Comparison of ENCODE assay signal across 13 mouse cellular contexts in the genomic region with DNA sequence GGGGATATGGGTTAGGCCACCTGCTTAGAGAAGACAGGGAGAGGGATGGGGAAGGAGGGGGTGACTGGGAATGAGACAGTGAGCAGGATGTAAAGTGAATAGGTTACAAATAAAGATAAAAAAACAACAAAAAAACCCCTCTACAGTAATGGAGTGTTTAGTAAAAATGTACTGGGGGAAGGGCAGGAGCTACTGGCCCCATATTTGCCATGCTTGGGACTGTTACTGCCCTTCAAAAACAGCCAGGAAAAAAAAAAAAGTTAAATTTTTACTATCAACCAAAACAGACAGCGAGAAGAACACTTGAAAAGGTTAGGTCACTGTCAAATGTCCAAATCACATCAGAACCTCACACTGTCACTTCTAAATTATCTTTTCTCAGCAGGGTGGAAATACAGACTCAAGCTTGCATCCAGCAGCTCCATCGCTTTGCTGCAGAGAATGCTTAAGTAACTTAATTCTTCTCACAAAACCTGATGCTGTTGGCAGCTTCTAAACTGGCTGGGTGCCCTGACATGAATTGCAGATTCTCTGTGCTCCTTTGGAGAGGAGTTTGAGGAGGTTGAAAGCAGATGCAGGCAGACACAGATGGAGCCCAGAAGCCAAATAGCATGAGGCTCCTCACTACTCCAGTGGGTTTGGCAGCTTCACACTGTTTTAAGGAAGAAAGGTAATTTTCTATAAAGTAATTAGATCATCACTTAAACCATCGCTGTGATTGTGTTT. TPM values are rescaled to one million over a fixed set of nuclear protein-coding genes. Genes with fewer than 3 reads are reported as not detected.
DNase-seq lines count a peak whose midpoint lies in the region; ATAC-seq lines count a peak whose summit lies in the region.
"Had no signal": no experiment of that assay in that cellular context is flagged by ENCODE, and none has a peak within 500 bp of the region (broad histone marks: within the 10 kb centered on the region; RNA-seq: fewer than 3 reads in every experiment).

No protein-coding gene starts in this region.

- ATAC-seq in hindbrain, embryonic 14.5 days (ENCODE audit: low FRiP score): peak; percentile 82; the same call in 1 of the 2 replicates
- ATAC-seq in hindbrain, embryonic 12.5 days (ENCODE audit: low FRiP score): no peak

- 49% methylated on average over 3 of the region's 3 CpGs for WGBS in hindbrain, embryonic 14.5 days
- 72% methylated on average over 3 of the region's 3 CpGs for WGBS in hindbrain, embryonic 12.5 days

- H3K36me3 ChIP-seq in hindbrain, embryonic 14.5 days (replicated peaks; ENCODE audit: control insufficient read depth, insufficient read depth): no peaks in the 10 kb centered on the region
- H3K36me3 ChIP-seq in hindbrain, embryonic 12.5 days: no peaks in the 10 kb centered on the region
- H3K36me3 ChIP-seq: limb, embryonic 12.5 days had no signal

- DNase-seq in hindbrain, embryonic 14.5 days (ENCODE audit: low spot score): peak; percentile 76
- DNase-seq in frontal cortex, adult 2 months (ENCODE audit: extremely low spot score in 1 of 2, low spot score in 1 of 2): peak; percentile 90 to 94
- DNase-seq in layer of hippocampus, postnatal 36 days: peak; percentile 63 to 65
- DNase-seq in right cerebral cortex, postnatal 14 days: peak; percentile 75
- DNase-seq in retina, postnatal 1 day: no peak
- DNase-seq in c-Kit-positive CD71-positive TER-119-positive erythroid progenitor cells, embryonic 14.5 days (ENCODE audit: low spot score): no peak
- DNase-seq in natural killer cell, adult 2 months (ENCODE audit: low spot score in 2 of 2): no peak
- DNase-seq: heart, postnatal 10 days had no signal

- H3K4me1 ChIP-seq in hindbrain, embryonic 14.5 days (replicated peaks; ENCODE audit: control insufficient read depth, insufficient read depth, low read length): no peaks in the 10 kb centered on the region
- no peaks in the 10 kb centered on the region for H3K4me1 ChIP-seq in hindbrain, embryonic 12.5 days
- H3K4me1 ChIP-seq: limb, embryonic 12.5 days had no signal

- 0 out of 2 replicates have a peak overlapping the region, but pooled peaks have one; percentile 39 for H3K27ac ChIP-seq in hindbrain, embryonic 14.5 days
- H3K27ac ChIP-seq in hindbrain, embryonic 12.5 days: no peak overlapping the region
- H3K27ac ChIP-seq: limb, embryonic 12.5 days had no signal

- no peak overlapping the region for H3K9ac ChIP-seq in hindbrain, embryonic 14.5 days
- no peak overlapping the region for H3K9ac ChIP-seq in hindbrain, embryonic 12.5 days
- H3K9ac ChIP-seq: limb, embryonic 12.5 days had no signal

- H3K4me3 ChIP-seq in hindbrain, embryonic 14.5 days (replicated peaks; ENCODE audit: low read length): no peak overlapping the region
- H3K4me3 ChIP-seq in hindbrain, embryonic 12.5 days: no peak overlapping the region
- H3K4me3 ChIP-seq: erythroblast, embryonic 14.5 days; limb, embryonic 12.5 days had no signal

- no peak overlapping the region for H3K4me2 ChIP-seq in hindbrain, embryonic 14.5 days (replicated peaks)
- H3K4me2 ChIP-seq in hindbrain, embryonic 12.5 days (replicated peaks): no peak overlapping the region
- H3K4me2 ChIP-seq: limb, embryonic 12.5 days had no signal

- H3K27me3 ChIP-seq in hindbrain, embryonic 14.5 days (ENCODE audit: control insufficient read depth, insufficient read depth, low read length): no peaks in the 10 kb centered on the region
- no peaks in the 10 kb centered on the region for H3K27me3 ChIP-seq in hindbrain, embryonic 12.5 days

- no peaks in the 10 kb centered on the region for H3K9me3 ChIP-seq in hindbrain, embryonic 14.5 days (ENCODE audit: control insufficient read depth, low read length)
- no peaks in the 10 kb centered on the region for H3K9me3 ChIP-seq in hindbrain, embryonic 12.5 days (replicated peaks)
- H3K9me3 ChIP-seq: limb, embryonic 12.5 days had no signal

RNA-seq across cellular contexts. Expression of gene 4921530L21Rik, which starts 4.1 kb away (rescaled TPM):
- polyA plus RNA-seq in hindbrain, embryonic 14.5 days (2014; fragmentation: Nextera tagmentation; extraction: Ambion mirVana): not detected in 2 replicates
- not detected in 2 replicates for polyA plus RNA-seq in hindbrain, embryonic 12.5 days (2016; fragmentation: Nextera tagmentation; extraction: Ambion mirVana)
- polyA plus RNA-seq in frontal cortex, adult 2 months (2012; rRNA removed): 0.08 TPM in 1 of 2 replicates, not detected in the other
- not detected for total RNA-seq in layer of hippocampus, postnatal 36 days (2021)
- total RNA-seq: ES-E14; heart, postnatal 10 days; megakaryocyte, adult 5-6 weeks had no signal
- polyA plus RNA-seq: erythroblast, embryonic 14.5 days; limb, embryonic 12.5 days had no signal

Comparison
In these comparisons a context has a peak if more than half of its experiments do, and no peak if none do; other contexts are left out.
1. DNase-seq: peak in hindbrain, embryonic 14.5 days (single experiment), frontal cortex, adult 2 months (2 of 2), layer of hippocampus, postnatal 36 days (2 of 2) and right cerebral cortex, postnatal 14 days (single experiment); none in retina, postnatal 1 day (single experiment), c-Kit-positive CD71-positive TER-119-positive erythroid progenitor cells, embryonic 14.5 days (single experiment) and natural killer cell, adult 2 months (0 of 2).